Mouse (Mus musculus) left cerebral cortex, adult 18-20 months (tissue): Measurements from ENCODE around the gene Fam98b. TPM values are rescaled to one million over a fixed set of nuclear protein-coding genes. Genes with fewer than 3 reads are reported as not detected.
A peak's percentile ranks its signal among the peaks of the same experiment; 100 is the strongest.

Experiments used
- DNase-seq, 2 experiments: peaks; one replicate each; pipeline ENCODE4 v3.0.0; 2021 to 2022; ENCODE audit warnings: low spot score in 2 of 2, mixed read lengths in 1 of 2
- long read RNA-seq, 2 experiments: library from polyadenylated mRNA; stranded (forward); transcript quantifications; one replicate each; pipeline ENCODE4 v2.0.0; 2021
- total RNA-seq, 2 experiments: library from RNA; stranded (reverse); gene quantifications; 2 replicates each; pipeline ENCODE4 v1.2.3; 2021

Fam98b gene
- 10 to 100 TPM; 48.6 to 50.0 TPM for total RNA-seq
- long read RNA-seq, experiment 1, partial matches to known transcripts, result 0 of 1 reads
- long read RNA-seq, experiment 1, other reads (novel, unspliced or antisense), result 1 of 1 reads
- long read RNA-seq, experiment 2, partial matches to known transcripts, result 0 of 1 reads
- long read RNA-seq, experiment 2, other reads (novel, unspliced or antisense), result 1 of 1 reads

DNA sequence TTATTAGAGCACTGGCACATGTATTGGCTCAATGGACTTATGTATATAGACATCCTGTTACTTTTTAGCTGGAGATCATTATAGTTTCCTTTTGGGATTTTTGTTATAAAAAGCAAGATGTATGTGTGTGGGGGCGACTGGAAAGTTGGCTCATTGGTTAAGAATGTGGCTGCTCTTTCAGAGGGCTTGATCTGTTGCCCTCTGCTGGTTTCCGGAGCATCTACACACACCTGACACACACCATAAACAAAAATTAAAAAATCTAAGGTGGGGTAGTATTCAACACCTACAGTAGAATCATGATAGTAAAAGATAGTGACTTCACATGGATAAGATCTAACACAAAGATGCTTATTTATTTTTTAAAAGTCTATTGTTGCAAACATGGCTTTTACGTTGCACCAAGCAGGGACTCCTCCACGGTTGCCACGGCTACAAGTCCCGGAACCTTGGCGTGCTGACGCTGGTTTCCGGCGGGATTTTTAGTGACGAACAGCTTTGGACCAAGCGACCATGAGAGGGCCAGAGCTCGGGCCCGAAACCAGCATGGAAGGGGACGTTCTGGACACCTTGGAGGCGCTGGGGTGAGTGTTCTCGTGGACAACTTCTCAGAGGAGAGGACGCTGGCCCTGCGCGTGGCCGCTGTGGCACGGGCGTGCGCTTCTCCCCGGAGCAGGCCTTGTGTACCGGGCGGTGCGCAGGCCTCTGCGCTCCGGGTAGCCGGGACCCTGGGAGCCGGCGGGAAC lies at the start of gene Fam98b:
TSS of gene Fam98b (plus strand) at position 485 of the 746 bp plus-strand sequence.
- DNase-seq, result peak; percentile 90 to 92

DNA sequence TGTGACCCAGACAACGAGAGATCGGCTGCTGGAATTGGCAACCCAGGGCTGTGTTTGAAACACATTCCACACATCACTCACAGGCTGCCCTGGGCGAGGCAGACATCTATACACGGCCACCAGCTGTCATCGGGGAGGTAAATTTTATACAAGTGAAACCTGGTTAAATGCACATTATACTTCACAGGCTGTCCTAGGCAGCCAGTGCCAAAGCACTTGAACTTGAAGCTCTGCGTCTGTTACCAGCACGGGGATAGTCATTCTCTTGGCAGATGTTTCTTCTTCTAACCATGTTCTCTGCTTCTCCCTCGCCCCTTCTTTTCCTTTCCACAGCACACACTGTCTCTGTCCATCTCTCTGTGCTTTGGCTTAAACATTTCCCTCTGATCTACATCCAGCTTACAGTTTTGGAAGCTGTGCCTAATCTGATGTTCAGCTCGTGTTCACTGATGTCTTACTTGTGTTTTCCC lies 48.6 kb upstream of the Fam98b start:
- no peak for DNase-seq

DNA sequence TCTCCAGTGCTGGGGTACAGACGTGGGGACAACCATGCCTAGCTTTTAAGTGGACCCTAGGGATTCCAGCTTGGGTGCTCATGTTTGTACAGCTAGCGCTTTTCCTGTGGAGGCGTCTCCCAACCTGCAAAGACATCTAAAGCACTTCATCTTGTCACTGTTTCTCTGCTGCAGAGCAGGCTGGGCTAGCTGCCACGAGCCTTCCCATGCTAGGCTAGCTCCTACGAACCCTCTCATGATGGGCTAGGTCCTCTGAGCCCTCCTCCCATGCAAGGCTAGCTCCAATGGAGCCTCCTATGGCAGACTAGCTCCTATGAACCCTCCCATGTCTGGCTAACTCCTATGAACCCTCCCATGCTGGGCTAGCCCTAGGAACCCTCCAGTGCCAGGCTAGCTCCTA lies 46.2 kb upstream of the Fam98b start:
- peak; percentile 25 to 66 for DNase-seq

DNA sequence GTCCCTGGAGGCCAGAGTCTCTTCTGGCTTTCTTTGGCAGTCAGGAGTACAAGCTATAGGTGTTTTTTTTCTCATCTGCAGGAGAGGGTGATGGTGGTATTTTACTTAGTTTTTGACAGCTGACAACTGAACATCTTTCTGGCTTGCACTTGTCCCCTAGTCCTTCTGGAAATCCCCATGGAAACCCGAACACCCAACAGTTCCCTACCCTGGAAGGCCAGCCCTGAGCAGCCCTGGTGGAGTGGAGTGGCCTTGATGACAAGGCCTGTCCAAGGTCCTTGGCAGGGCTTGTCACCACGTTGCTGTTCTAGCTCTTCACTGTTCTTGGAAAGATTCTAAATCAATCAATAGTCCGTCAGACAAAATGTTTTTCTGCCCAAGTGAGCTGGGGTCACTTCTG lies 45.0 kb upstream of the Fam98b start:
- DNase-seq, result no peak

DNA sequence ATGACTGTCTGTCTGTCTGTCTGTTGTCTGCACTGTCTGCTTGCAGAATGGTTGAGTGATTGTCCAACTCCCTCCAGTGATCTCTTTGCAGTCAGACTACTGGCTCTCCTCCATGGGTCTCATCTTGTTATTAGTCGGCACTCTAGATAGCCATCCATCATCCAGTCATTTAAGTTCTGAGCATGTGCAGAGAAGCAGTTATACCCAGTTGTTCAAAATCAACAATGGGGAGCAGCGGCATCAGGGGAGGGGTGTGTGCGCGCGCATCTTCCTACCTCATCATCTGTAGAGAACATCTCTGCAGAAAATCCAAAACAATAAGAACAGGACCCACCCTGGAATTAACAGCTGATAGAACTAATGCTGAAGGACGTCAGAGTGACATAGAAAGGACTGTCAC lies 44.5 kb upstream of the Fam98b start:
- no peak for DNase-seq

DNA sequence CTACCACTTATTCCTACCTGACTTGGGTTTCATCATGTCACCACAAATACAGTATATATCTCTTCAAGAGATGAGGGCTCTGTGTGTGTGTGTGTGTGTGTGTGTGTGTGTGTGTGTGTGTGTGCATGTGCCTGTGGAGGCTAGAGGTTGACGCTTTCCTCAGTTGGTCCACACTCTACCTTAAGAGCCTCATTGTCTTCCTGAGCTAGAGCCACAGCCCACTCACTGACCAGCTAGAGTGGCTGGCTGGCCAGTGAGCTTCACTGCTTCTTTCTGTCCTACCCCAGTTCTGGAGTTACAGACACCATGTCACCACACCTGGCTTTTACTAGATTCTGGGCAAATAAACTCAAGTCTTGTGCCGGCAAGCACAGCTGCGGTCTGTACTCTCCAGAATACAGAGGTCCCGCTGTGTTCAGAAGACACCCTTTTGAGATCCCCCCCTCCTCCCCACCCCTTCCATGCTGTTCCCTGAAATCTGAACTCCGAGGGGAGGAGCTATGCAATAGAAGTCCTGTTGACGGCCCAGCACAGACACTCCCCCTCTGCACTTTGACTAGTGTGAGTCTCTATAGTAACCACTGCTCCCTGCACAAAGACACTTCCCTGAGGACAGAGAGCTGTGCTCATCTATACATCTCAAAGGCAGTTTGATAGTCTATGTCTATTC lies 39.0 kb upstream of the Fam98b start:
- DNase-seq, result no peak

DNA sequence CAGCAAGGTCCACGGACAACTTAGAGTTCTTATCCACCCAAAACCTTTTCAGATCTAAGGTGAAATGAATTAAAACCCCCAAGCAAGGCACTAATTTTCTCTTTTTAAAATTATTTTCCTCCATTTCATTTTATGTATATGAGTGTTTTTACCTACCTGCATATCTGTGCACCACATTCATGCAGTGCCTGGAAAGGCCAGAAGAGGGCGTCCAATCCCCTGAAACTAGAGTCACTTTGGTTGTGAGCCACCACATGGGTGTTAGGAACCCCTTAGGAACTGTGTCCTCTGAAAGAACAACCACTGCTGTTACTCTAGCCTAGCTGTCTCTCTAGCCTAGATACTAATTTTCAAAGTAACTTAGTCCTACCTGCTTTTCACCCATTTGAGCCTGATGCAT lies 33.4 kb upstream of the Fam98b start:
- DNase-seq, result no peak

DNA sequence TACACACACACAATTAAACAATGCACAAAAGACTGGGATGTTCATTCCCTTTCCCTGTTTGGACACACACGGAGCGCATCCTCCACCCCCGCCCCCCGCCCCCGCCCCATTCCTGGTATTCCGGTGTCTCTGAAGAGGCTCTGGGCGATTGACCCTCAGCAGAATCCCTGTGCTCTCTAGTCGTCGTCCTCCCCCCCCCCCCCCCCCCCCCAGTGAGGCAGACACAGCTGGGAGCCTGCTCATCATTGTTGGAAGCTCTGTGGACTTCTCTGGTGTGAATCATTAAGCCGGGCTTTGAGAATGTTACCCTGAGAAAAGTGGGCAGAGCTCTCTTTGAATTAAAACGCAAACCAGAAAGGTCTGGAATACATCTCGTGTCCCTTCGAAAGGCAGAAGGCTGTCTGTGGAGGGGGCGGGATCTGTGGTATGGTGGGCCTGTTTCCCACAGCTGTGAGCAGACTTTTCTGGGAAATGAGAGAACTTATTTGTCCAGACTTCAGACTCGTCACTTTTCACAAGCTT lies 31.8 kb upstream of the Fam98b start:
- DNase-seq, result peak; percentile 19 to 49

DNA sequence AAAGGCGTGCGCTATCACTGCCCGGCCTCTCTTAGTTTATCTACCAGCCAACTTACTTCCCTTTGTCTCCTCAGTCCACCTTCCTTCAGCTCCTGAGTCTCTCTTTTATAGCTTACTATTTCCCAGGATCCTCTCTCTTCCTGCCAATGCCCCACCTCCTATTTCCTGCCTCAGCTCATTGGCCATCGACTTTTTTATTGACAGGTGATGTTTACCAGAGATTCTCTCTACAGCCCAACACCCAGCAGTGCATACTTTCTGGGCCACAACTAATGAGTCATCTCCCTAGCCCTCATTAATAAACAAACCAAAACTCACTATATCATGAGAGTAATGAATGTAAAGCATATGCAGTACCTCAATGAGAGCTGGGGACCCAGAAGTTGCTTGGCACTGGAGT lies 30.0 kb upstream of the Fam98b start:
- DNase-seq, result no peak

DNA sequence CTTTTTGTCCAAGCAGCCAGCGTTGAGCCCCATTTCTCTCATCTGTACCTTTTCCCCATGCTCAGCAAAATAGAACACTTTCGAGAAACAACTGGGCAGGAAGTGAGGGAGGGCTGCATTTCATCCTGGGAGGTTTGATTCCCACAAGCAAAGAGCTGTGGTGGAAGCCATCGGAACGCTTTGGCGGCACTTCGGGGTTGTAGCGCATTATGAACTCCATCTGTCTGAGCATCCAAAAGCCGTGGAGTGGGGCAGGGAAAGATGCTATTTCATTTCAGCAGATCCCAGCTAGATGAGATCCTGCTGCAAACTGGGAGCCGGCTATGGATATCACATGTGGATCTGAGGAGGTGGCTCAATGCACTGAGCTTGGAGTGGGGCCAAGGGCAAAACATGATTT lies 26.9 kb upstream of the Fam98b start:
- no peak for DNase-seq

DNA sequence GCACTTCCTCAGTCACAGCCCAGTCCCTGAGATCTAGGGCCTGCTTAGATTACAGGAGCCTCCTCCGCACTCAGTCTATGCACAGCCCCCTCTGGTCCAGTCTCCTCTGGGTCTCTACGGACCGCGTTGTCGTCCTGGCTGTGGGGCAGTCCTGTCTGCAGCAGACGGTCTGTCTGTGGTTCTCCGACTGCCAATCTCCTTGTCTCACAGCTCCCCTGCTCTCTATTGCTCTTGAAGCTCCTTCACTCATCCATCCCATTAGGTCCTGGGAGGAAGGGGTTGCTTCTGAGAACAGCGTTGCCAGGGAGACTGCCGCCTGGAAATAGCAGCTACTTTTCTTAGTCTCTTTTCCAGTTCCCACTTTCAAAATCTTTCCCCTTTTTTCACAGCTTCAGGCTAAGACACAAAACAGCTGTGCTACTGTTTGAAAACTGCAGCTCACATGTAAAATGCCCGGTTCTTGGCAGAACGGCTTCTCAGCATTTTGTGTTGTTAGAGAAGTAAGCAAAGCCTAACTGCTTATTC lies 20.9 kb upstream of the Fam98b start:
- peak in 1 of 2 experiments; percentile 33 for DNase-seq

DNA sequence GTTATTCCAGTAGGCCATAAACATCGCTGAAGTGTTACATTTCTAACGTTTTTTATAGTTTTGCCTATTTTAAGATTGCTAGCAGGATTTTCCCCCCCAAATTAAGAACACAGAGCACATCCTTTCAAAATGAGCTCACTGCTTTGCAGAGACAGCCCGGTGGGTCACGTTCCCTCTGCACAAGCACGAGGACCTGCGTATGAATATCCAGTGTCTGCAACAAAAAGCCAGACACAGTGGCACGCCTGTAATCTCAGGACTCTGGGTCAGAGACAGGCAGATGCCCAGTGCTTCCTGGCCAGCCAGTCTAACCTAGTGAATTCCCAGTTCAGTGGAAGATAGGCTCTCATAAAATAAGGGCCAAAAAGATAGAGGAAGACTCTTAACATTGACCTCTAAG lies 19.3 kb upstream of the Fam98b start:
- no peak for DNase-seq

DNA sequence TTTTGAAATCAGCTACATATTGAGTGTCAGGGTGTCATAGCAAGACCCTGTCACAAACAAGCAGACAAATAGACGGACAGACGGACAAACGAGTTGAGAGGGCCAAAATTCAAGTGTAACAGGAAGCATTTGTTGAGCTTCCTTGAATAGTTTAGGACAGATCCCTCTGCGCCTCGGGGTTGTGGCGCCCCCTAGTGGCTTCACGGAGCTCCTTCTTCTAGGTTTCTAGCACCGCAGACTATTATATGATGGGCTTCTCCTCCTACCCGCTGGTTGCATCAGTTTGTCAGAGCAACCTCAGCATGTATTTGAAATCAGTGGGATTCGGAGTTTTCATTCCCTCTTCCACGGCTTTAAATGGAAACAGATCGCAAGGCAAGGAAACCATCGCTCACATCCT lies 18.3 kb upstream of the Fam98b start:
- peak; percentile 91 to 95 for DNase-seq

DNA sequence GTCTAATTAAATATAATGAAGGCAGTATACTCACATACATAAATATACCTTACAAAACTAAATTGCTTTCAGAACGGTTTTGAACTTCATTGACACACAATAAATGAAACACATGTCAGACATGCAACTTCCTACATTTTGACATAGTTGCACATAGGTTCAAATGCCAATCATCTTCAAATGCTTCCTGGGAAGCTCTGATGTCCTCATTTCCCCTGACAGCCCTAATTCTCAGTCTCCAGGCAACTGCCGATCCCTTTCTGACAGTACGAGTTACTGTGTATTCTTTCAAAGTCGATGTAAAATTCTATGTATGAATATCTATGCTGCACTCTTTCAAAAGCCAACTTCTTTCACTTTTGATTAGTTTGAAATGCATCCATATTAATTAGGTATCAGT lies 7.6 kb upstream of the Fam98b start:
- DNase-seq, result no peak

DNA sequence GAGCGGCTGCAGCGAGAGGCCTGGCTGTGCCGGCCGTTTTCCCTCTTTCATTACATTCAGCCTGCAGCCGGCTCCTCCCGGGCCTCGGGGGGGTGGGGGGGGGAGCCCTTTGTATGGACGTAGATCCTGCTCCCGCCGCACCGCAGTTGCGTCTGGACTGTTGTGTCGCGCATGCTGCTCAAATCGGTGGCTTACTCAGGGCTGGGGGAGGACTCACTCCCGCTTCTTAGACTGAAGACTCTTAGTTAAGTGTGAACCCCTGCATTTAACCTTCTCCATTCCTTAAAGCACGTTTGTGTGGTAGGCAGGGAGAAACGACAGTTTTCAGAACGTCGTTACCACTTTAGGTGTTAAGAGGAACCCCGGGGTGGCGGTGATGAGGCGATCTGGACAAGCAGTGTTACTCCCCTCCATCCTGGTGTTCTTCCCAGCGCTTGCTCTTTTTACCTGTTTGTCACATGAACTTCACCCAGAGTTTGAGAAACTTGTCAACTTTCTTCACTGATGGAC lies 517 bp downstream of the Fam98b start:
- peak in 1 of 2 experiments; percentile 17 for DNase-seq

DNA sequence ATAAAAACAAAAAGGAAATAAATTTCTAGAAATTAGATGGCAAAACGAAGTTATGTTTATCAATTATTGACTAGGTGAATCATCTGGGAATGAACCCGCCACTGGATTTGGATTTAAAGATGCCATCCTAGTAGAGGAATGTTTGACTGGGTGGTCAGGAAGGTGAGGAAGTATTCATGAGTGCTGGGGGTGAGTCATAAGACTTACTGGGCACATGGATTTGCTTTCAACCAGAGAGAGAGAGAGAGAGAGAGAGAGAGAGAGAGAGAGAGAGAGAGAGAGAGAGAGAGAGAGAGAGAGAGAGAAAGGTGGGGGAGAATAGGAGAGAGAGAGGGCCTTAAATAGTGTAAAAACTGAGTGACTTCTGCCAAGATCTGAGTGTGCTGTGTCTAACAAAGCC lies 5.9 kb downstream of the Fam98b start:
- DNase-seq, result no peak

DNA sequence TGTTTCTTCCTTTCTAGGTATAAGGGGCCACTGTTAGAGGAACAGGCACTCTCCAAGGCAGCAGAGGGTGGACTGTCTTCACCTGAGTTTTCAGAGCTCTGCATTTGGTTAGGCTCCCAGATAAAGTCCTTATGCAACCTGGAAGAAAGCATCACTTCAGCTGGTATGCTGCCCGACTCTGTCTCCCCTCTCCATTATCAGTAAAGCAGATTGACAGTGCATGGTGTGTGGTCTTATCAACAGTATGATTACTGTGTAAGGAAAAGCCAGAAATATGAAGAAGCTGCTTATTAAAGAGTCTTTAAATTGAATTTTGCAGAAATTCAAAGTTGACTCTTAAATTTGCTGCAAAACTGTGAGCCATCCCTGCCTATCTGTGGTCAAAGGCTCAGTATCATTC lies 8.1 kb downstream of the Fam98b start:
- no peak for DNase-seq

DNA sequence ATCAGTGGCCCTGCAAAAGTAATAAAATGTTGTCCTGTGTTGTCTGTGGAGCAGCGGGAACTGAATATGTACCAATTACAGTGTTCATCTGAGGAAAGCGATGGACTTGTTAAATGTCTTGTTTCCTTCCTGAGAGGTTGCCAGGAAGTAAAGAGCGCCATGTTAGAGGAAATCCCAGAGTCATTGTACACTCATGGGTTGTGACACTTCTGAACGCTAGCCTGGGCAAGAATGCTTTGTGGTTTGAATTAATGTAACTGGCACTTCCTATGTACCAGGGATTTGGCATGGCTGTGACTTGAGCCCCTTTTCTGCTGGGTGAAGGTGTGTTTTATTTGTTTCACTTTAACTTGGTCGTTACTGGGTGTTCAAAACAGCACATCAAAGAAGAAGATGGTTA lies 12.6 kb downstream of the Fam98b start:
- DNase-seq, result no peak

DNA sequence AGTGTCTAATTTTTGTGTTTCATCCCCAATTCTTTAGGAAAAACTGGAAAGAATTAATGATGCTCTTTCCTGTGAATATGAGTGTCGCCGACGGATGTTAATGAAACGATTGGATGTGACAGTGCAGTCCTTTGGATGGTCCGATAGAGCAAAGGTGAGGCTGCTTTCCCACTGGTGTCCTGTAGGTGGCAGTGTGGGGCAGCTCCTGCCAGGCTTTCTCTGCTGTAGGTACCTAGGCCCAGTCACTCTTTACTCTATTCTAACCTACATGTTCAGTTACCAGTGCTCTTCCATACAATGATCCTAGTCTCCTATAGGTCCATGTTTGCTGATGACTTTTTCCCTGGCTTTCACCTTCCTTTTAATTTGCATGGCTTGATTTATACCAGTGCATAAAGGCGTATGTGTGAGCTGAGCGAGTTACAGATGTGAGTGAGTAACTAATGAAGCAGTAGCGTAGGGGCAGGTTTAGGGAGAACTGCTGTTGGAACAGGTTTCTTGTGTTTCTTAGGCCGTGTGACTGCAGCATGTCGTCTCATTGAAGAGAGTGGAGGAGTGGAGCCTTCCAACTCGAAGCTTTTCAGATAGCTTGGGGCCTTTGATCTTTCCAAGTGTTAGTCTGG lies 14.4 kb downstream of the Fam98b start:
- DNase-seq, result peak; percentile 76 to 79

DNA sequence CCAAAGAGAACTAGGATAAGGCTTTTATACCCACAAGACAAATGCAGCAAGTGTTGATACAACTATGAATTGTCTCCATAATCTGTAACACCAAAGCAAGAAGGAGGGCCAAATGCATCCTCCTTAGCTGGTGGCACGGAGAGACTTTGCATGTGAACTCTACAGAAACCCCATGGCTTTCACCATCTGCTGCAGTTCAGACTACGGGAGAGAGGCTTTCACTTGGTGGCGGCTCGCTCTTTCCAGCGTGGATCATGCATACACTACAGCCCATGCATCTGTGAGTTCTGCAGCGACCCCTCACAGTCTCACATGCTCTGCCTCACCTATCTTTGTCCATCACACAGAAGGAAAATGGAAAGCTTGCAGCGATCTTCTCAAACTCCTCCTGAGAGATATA lies 38.8 kb downstream of the Fam98b start:
- no peak for DNase-seq
